Mouse (Mus musculus): ENCODE data around the gene Cabp2. TPM values are rescaled to one million over a fixed set of nuclear protein-coding genes. Genes with fewer than 3 reads are reported as not detected.
A peak's percentile ranks its signal among the peaks of the same experiment; 100 is the strongest.

Cabp2 gene
- total and polyA plus RNA-seq, 3 experiments = not detected

GRCm38 (mm10) chr19:4071406-4071805 is 10.0 kb upstream of the Cabp2 start:
- H3K4me1 ChIP-seq (ENCODE audit: control insufficient read depth, insufficient read depth, low read length) = no peaks in the 10 kb centered on the region
- H3K79me2 ChIP-seq (replicated peaks; ENCODE audit: control insufficient read depth, insufficient read depth, low read length) = no peaks in the 10 kb centered on the region
- no peak overlapping the region for H3K9ac ChIP-seq (ENCODE audit: low read depth, low read length)
- no peaks in the 10 kb centered on the region for H3K36me3 ChIP-seq (ENCODE audit: control insufficient read depth, insufficient read depth, low read length)
- H3K27ac ChIP-seq = no peak overlapping the region
- intact Hi-C loops (cut with DNase I) = no loop called here
- 92% methylated on average over 6 of the region's 6 CpGs for WGBS
- TF ChIP-seq POLR2A (IDR thresholded peaks at IDR 0.05; ENCODE audit: insufficient read depth, low read depth, low read length) (no peak), EP300 (IDR thresholded peaks at IDR 0.05; ENCODE audit: insufficient read depth, low read depth, low read length) (no peak), CTCF (IDR thresholded peaks at IDR 0.05) (no peak)
- no peak for DNase-seq
- H3K4me3 ChIP-seq = no peak overlapping the region
- H3K27me3 ChIP-seq (ENCODE audit: control insufficient read depth, insufficient read depth, low read length) = no peaks in the 10 kb centered on the region

GRCm38 (mm10) chr19:4072706-4073424 is 8.5 kb upstream of the Cabp2 start:
- Histone ChIP-seq H3K9ac (ENCODE audit: low read depth, low read length) (no peak overlapping the region), H3K4me1 (ENCODE audit: control insufficient read depth, insufficient read depth, low read length) (no peaks in the 10 kb centered on the region), H3K4me3 (no peak overlapping the region), H3K36me3 (ENCODE audit: control insufficient read depth, insufficient read depth, low read length) (no peaks in the 10 kb centered on the region), H3K27ac (no peak overlapping the region), H3K27me3 (ENCODE audit: control insufficient read depth, insufficient read depth, low read length) (no peaks in the 10 kb centered on the region), H3K79me2 (replicated peaks; ENCODE audit: control insufficient read depth, insufficient read depth, low read length) (no peaks in the 10 kb centered on the region)
- 88% methylated on average over 6 of the region's 6 CpGs for WGBS
- TF ChIP-seq CTCF (IDR thresholded peaks at IDR 0.05) = no peak
- TF ChIP-seq POLR2A (IDR thresholded peaks at IDR 0.05; ENCODE audit: insufficient read depth, low read depth, low read length) = no peak
- TF ChIP-seq EP300 (IDR thresholded peaks at IDR 0.05; ENCODE audit: insufficient read depth, low read depth, low read length) = no peak
- DNase-seq = no peak
- intact Hi-C loops (cut with DNase I) = no loop called here

GRCm38 (mm10) chr19:4075531-4075930 is 5.8 kb upstream of the Cabp2 start:
- no peak for DNase-seq
- Histone ChIP-seq H3K36me3 (ENCODE audit: control insufficient read depth, insufficient read depth, low read length) (no peaks in the 10 kb centered on the region), H3K9ac (ENCODE audit: low read depth, low read length) (no peak overlapping the region), H3K27ac (no peak overlapping the region), H3K79me2 (replicated peaks; ENCODE audit: control insufficient read depth, insufficient read depth, low read length) (no peaks in the 10 kb centered on the region), H3K27me3 (ENCODE audit: control insufficient read depth, insufficient read depth, low read length) (no peaks in the 10 kb centered on the region), H3K4me1 (ENCODE audit: control insufficient read depth, insufficient read depth, low read length) (no peaks in the 10 kb centered on the region), H3K4me3 (no peak overlapping the region)
- intact Hi-C loops (cut with DNase I) = no loop called here
- WGBS = 94% methylated on average over 1 of the region's 1 CpGs
- TF ChIP-seq CTCF (IDR thresholded peaks at IDR 0.05) (no peak), EP300 (IDR thresholded peaks at IDR 0.05; ENCODE audit: insufficient read depth, low read depth, low read length) (no peak), POLR2A (IDR thresholded peaks at IDR 0.05; ENCODE audit: insufficient read depth, low read depth, low read length) (no peak)

- Histone ChIP-seq H3K4me1 (ENCODE audit: control insufficient read depth, insufficient read depth, low read length) (no peaks in the 10 kb centered on the region), H3K79me2 (replicated peaks; ENCODE audit: control insufficient read depth, insufficient read depth, low read length) (no peaks in the 10 kb centered on the region), H3K4me3 (no peak overlapping the region), H3K36me3 (ENCODE audit: control insufficient read depth, insufficient read depth, low read length) (no peaks in the 10 kb centered on the region), H3K27ac (no peak overlapping the region), H3K27me3 (ENCODE audit: control insufficient read depth, insufficient read depth, low read length) (no peaks in the 10 kb centered on the region), H3K9ac (ENCODE audit: low read depth, low read length) (no peak overlapping the region)
- 68% methylated on average over 1 of the region's 1 CpGs for WGBS
- DNase-seq = no peak
- TF ChIP-seq POLR2A (IDR thresholded peaks at IDR 0.05; ENCODE audit: insufficient read depth, low read depth, low read length) (no peak), CTCF (IDR thresholded peaks at IDR 0.05) (no peak), EP300 (IDR thresholded peaks at IDR 0.05; ENCODE audit: insufficient read depth, low read depth, low read length) (no peak)
- intact Hi-C loops (cut with DNase I) = no loop called here
Measured at GRCm38 (mm10) chr19:4079594-4079993, 1.8 kb upstream of the Cabp2 start.

GRCm38 (mm10) chr19:4080511-4081009 is 818 bp upstream of the Cabp2 start:
- WGBS = 46% methylated on average over 8 of the region's 8 CpGs
- intact Hi-C loops (cut with DNase I) = no loop called here
- no peak overlapping the region for H3K4me3 ChIP-seq
- TF ChIP-seq CTCF (IDR thresholded peaks at IDR 0.05) (peak; percentile 26; the same call in 1 of the 2 replicates), EP300 (IDR thresholded peaks at IDR 0.05; ENCODE audit: insufficient read depth, low read depth, low read length) (no peak)
- H3K4me1 ChIP-seq (ENCODE audit: control insufficient read depth, insufficient read depth, low read length) = no peaks in the 10 kb centered on the region
- no peak for DNase-seq
- H3K36me3 ChIP-seq (ENCODE audit: control insufficient read depth, insufficient read depth, low read length) = no peaks in the 10 kb centered on the region
- H3K79me2 ChIP-seq (replicated peaks; ENCODE audit: control insufficient read depth, insufficient read depth, low read length) = no peaks in the 10 kb centered on the region
- H3K27ac ChIP-seq = no peak overlapping the region
- no peaks in the 10 kb centered on the region for H3K27me3 ChIP-seq (ENCODE audit: control insufficient read depth, insufficient read depth, low read length)
- H3K9ac ChIP-seq (ENCODE audit: low read depth, low read length) = no peak overlapping the region

GRCm38 (mm10) chr19:4082219-4082965 is 1.0 kb downstream of the Cabp2 start:
- no peak for DNase-seq
- Histone ChIP-seq H3K4me3 (no peak overlapping the region), H3K36me3 (ENCODE audit: control insufficient read depth, insufficient read depth, low read length) (no peaks in the 10 kb centered on the region), H3K4me1 (ENCODE audit: control insufficient read depth, insufficient read depth, low read length) (no peaks in the 10 kb centered on the region), H3K27me3 (ENCODE audit: control insufficient read depth, insufficient read depth, low read length) (no peaks in the 10 kb centered on the region), H3K9ac (ENCODE audit: low read depth, low read length) (no peak overlapping the region), H3K79me2 (replicated peaks; ENCODE audit: control insufficient read depth, insufficient read depth, low read length) (no peaks in the 10 kb centered on the region), H3K27ac (no peak overlapping the region)
- intact Hi-C loops (cut with DNase I) = no loop called here
- no peak for TF ChIP-seq EP300 (IDR thresholded peaks at IDR 0.05; ENCODE audit: insufficient read depth, low read depth, low read length)
- no peak for TF ChIP-seq CTCF (IDR thresholded peaks at IDR 0.05)
- no peak for TF ChIP-seq POLR2A (IDR thresholded peaks at IDR 0.05; ENCODE audit: insufficient read depth, low read depth, low read length)
- 77% methylated on average over 11 of the region's 11 CpGs for WGBS
